Mouse (Mus musculus) lung, embryonic 15.5 days (tissue): Measurements from ENCODE around the gene Fam131a. TPM values are rescaled to one million over a fixed set of nuclear protein-coding genes. Genes with fewer than 3 reads are reported as not detected.
A peak's percentile ranks its signal among the peaks of the same experiment; 100 is the strongest.

Experiments
- ATAC-seq: fragments of 200-750 bp; cut with Nextera tagmentation; 2 replicates; pipeline ENCODE4 v1.8.0; 2017; ENCODE audit warnings: moderate number of reproducible peaks, borderline replicate concordance; ENCODE audit not compliant: low FRiP score, low TSS enrichment; ENCODE audit errors: extremely low read depth
- H3K27ac ChIP-seq: fragments of 300-500 bp; sonication (generic); 2 replicates; pipeline ENCODE4 v1.5.1; 2015; ENCODE audit warnings: moderate library complexity, mild to moderate bottlenecking, inconsistent platforms
- H3K27me3 ChIP-seq: fragments of 300-500 bp; sonication (generic); 2 replicates; pipeline ENCODE4 v1.6.1; 2015; ENCODE audit warnings: inconsistent platforms
- H3K36me3 ChIP-seq: fragments of 300-500 bp; sonication (generic); 2 replicates; pipeline ENCODE4 v1.6.1; 2015; ENCODE audit warnings: inconsistent platforms
- H3K4me1 ChIP-seq: fragments of 300-500 bp; sonication (generic); 2 replicates; pipeline ENCODE4 v1.6.1; 2015; ENCODE audit warnings: inconsistent platforms
- H3K4me2 ChIP-seq: fragments of 300-500 bp; sonication (generic); 2 replicates; pipeline ENCODE4 v1.6.1; 2015; ENCODE audit warnings: inconsistent platforms, mild to moderate bottlenecking, moderate library complexity
- H3K4me3 ChIP-seq: fragments of 300-500 bp; sonication (generic); 2 replicates; pipeline ENCODE4 v1.5.1; 2015; ENCODE audit warnings: mild to moderate bottlenecking, inconsistent platforms
- H3K9ac ChIP-seq: fragments of 300-500 bp; sonication (generic); 2 replicates; pipeline ENCODE4 v1.6.1; 2015; ENCODE audit warnings: inconsistent platforms
- H3K9me3 ChIP-seq: fragments of 300-500 bp; sonication (generic); 2 replicates; pipeline ENCODE4 v1.6.1; 2016; ENCODE audit warnings: inconsistent platforms
- WGBS: fragments of 180-500 bp; shearing (Covaris S2); methylation state at CpG from one replicate; pipeline ENCODE4 v1.1.7; 2015; 5-methylcytosine and 5-hydroxymethylcytosine counted together
- polyA plus RNA-seq: library from polyadenylated mRNA; unstranded; fragments of >200 nt; fragmentation: Nextera tagmentation; extraction: Ambion mirVana; gene quantifications from 2 replicates; pipeline ENCODE4 v1.2.1, GENCODE M21; 2015

Fam131a gene
- polyA plus RNA-seq, 1 experiment from 2014 or later = 6.3 TPM

- Histone ChIP-seq H3K27me3 (no peaks in the 10 kb centered on the region), H3K9me3 (no peaks in the 10 kb centered on the region), H3K36me3 (peaks cover 3% of the 10 kb centered on the region; the same call in 1 of the 2 replicates), H3K4me1 (peaks cover 12% of the 10 kb centered on the region), H3K27ac (no peak overlapping the region), H3K9ac (no peak overlapping the region), H3K4me3 (no peak overlapping the region), H3K4me2 (no peak overlapping the region)
- WGBS = 74% methylated on average over 4 of the region's 4 CpGs
- no peak for ATAC-seq
Measured at GRCm38 (mm10) chr16:20710810-20711209, 17.8 kb downstream of the Fam131a start.

GRCm38 (mm10) chr16:20712190-20712589 lies 19.1 kb downstream of the Fam131a start:
- H3K9ac ChIP-seq = no peak overlapping the region
- no peaks in the 10 kb centered on the region for H3K27me3 ChIP-seq
- no peaks in the 10 kb centered on the region for H3K9me3 ChIP-seq
- peaks cover 22% of the 10 kb centered on the region for H3K4me1 ChIP-seq
- 76% methylated on average over 9 of the region's 9 CpGs for WGBS
- H3K4me3 ChIP-seq = no peak overlapping the region
- ATAC-seq = no peak
- H3K27ac ChIP-seq = no peak overlapping the region
- no peak overlapping the region for H3K4me2 ChIP-seq
- H3K36me3 ChIP-seq = peaks cover 3% of the 10 kb centered on the region; the same call in 1 of the 2 replicates

- no peak overlapping the region for H3K4me3 ChIP-seq
- H3K9me3 ChIP-seq = no peaks in the 10 kb centered on the region
- H3K9ac ChIP-seq = no peak overlapping the region
- H3K4me2 ChIP-seq = no peak overlapping the region
- no peak overlapping the region for H3K27ac ChIP-seq
- peaks cover 3% of the 10 kb centered on the region; the same call in 1 of the 2 replicates for H3K36me3 ChIP-seq
- peaks cover 23% of the 10 kb centered on the region for H3K4me1 ChIP-seq
- H3K27me3 ChIP-seq = no peaks in the 10 kb centered on the region
- WGBS = 79% methylated on average over 7 of the region's 7 CpGs
- ATAC-seq = no peak
Measured at GRCm38 (mm10) chr16:20712889-20713288, 19.8 kb downstream of the Fam131a start.

GRCm38 (mm10) chr16:20714307-20715080 lies 21.5 kb downstream of the Fam131a start:
- Histone ChIP-seq H3K27ac (no peak overlapping the region), H3K4me3 (no peak overlapping the region), H3K36me3 (0 out of 2 replicates have a peak, but pooled peaks cover 3% of the 10 kb centered on the region), H3K4me1 (peaks cover 30% of the 10 kb centered on the region), H3K9me3 (no peaks in the 10 kb centered on the region), H3K9ac (no peak overlapping the region), H3K27me3 (no peaks in the 10 kb centered on the region), H3K4me2 (peak overlapping the region; percentile 91)
- 47% methylated on average over 11 of the region's 11 CpGs for WGBS
- no peak for ATAC-seq

- H3K27me3 ChIP-seq = no peaks in the 10 kb centered on the region
- peak overlapping the region; percentile 91 for H3K4me2 ChIP-seq
- H3K4me3 ChIP-seq = peak overlapping the region; percentile 68
- no peaks in the 10 kb centered on the region for H3K9me3 ChIP-seq
- H3K9ac ChIP-seq = 0 out of 2 replicates have a peak overlapping the region, but pooled peaks have one; percentile 67
- WGBS = 51% methylated on average over 2 of the region's 2 CpGs
- H3K36me3 ChIP-seq = 0 out of 2 replicates have a peak, but pooled peaks cover 9% of the 10 kb centered on the region
- no peak overlapping the region for H3K27ac ChIP-seq
- H3K4me1 ChIP-seq = peaks cover 30% of the 10 kb centered on the region
- ATAC-seq = no peak
Measured at GRCm38 (mm10) chr16:20715161-20715560, 22.1 kb downstream of the Fam131a start.

DNA sequence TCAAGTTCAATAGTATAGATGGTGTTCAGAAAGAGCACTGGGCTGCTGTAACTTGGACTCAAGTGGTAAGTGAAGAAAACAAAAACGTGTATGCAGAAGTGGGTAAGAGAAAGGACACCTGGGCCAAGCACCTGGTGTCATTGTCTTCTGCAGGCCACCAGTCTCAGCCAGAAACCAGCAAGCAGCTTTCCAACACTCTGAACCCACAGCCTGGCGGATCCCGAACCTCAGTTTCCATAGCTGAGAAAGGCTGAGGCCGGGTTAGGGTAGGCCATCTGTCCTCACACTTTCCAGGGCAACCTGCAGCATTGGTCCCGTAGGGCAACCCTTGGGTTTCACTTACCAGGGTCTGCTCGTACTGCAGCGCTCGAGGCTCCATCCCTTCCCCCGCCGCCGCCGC lies 22.5 kb downstream of the Fam131a start:
- H3K36me3 ChIP-seq = 0 out of 2 replicates have a peak, but pooled peaks cover 6% of the 10 kb centered on the region
- H3K27me3 ChIP-seq = no peaks in the 10 kb centered on the region
- peak overlapping the region; percentile 91 for H3K4me2 ChIP-seq
- H3K4me1 ChIP-seq = peaks cover 30% of the 10 kb centered on the region
- H3K27ac ChIP-seq = peak overlapping the region; percentile 97
- H3K4me3 ChIP-seq = peak overlapping the region; percentile 68
- no peaks in the 10 kb centered on the region for H3K9me3 ChIP-seq
- peak overlapping the region; percentile 67 for H3K9ac ChIP-seq
- no peak for ATAC-seq
- WGBS = 3% methylated on average over 12 of the region's 12 CpGs

GRCm38 (mm10) chr16:20715976-20716840 lies 23.2 kb downstream of the Fam131a start:
- peak; percentile 84 for ATAC-seq
- WGBS = under 1% methylated on average over 65 of the region's 68 CpGs
- Histone ChIP-seq H3K4me3 (peak overlapping the region; percentile 68), H3K9ac (peak overlapping the region; percentile 67), H3K27ac (peak overlapping the region; percentile 97), H3K4me1 (peaks cover 30% of the 10 kb centered on the region), H3K36me3 (0 out of 2 replicates have a peak, but pooled peaks cover 6% of the 10 kb centered on the region), H3K27me3 (no peaks in the 10 kb centered on the region), H3K4me2 (peak overlapping the region; percentile 91), H3K9me3 (no peaks in the 10 kb centered on the region)

DNA sequence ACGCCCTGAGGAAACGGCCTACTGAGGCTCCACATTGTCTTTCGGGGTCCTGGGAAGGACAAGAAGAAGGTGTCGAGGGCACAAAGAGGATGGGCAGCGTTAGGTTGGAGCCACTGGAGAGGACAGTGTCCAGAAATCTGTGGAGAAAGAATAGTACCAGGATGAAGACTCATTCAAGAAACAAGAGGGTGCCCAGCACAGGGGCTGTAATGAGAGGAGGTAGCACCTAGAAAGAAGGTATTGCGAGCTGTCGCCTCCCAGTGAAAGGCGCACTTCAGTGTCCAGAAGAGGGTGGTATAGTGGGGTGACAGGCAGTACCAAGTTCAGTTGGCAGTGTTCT lies 23.8 kb downstream of the Fam131a start:
- H3K4me1 ChIP-seq = peaks cover 30% of the 10 kb centered on the region
- H3K27me3 ChIP-seq = no peaks in the 10 kb centered on the region
- H3K4me2 ChIP-seq = peak overlapping the region; percentile 91
- peaks cover 11% of the 10 kb centered on the region; the same call in 1 of the 2 replicates for H3K36me3 ChIP-seq
- H3K27ac ChIP-seq = peak overlapping the region; percentile 97
- no peaks in the 10 kb centered on the region for H3K9me3 ChIP-seq
- no peak; the same call in 1 of the 2 replicates for ATAC-seq
- WGBS = 0% methylated on average over 7 of the region's 8 CpGs
- H3K9ac ChIP-seq = peak overlapping the region; percentile 67
- H3K4me3 ChIP-seq = peak overlapping the region; percentile 68

- under 1% methylated on average over 62 of the region's 62 CpGs for WGBS
- Histone ChIP-seq H3K4me1 (peaks cover 30% of the 10 kb centered on the region), H3K27ac (peak within 1 kb of the TSS; percentile 97), H3K9ac (peak within 1 kb of the TSS; percentile 67), H3K4me3 (peak within 1 kb of the TSS; percentile 68), H3K9me3 (no peaks in the 10 kb centered on the region), H3K27me3 (no peaks in the 10 kb centered on the region), H3K36me3 (peaks cover 16% of the 10 kb centered on the region; the same call in 1 of the 2 replicates), H3K4me2 (peak within 1 kb of the TSS; percentile 91)
- peak; percentile 87 for ATAC-seq
Measured at GRCm38 (mm10) chr16:20717181-20717977, 24.3 kb downstream of the Fam131a start, which contains the start of the genes Polr2h and Clcn2. TSS of gene Polr2h (plus strand) at chr16:20717665. TSS of gene Clcn2 (minus strand) at chr16:20717746.

- WGBS = under 1% methylated on average over 18 of the region's 18 CpGs
- Histone ChIP-seq H3K27me3 (no peaks in the 10 kb centered on the region), H3K27ac (peak overlapping the region; percentile 97), H3K4me2 (peak overlapping the region; percentile 91), H3K36me3 (peaks cover 18% of the 10 kb centered on the region; the same call in 1 of the 2 replicates), H3K9ac (peak overlapping the region; percentile 67), H3K9me3 (no peaks in the 10 kb centered on the region), H3K4me1 (peaks cover 30% of the 10 kb centered on the region), H3K4me3 (peak overlapping the region; percentile 68)
- peak; percentile 24 for ATAC-seq
Measured at GRCm38 (mm10) chr16:20717978-20718670, 25.1 kb downstream of the Fam131a start.
